Mouse (Mus musculus) heart, embryonic 12.5 days (tissue): Measurements from ENCODE around the gene Gmnn. TPM values are rescaled to one million over a fixed set of nuclear protein-coding genes. Genes with fewer than 3 reads are reported as not detected.
A peak's percentile ranks its signal among the peaks of the same experiment; 100 is the strongest.
"Not testable (repeated sequence)": the region's sequence is repeated elsewhere in the genome, so short reads cannot be mapped to it uniquely, and the experiment has no call there.

Source experiments
- ATAC-seq: fragments of 200-750 bp; cut with Nextera tagmentation; 2 replicates; pipeline ENCODE4 v1.8.0; 2017; ENCODE audit warnings: moderate TSS enrichment, moderate library complexity; ENCODE audit not compliant: insufficient number of reproducible peaks, low FRiP score
- H3K27ac ChIP-seq: fragments of 300-500 bp; sonication (generic); 2 replicates; pipeline ENCODE4 v1.5.1; 2016; ENCODE audit warnings: mild to moderate bottlenecking, moderate library complexity; ENCODE audit not compliant: poor library complexity, severe bottlenecking
- H3K27me3 ChIP-seq: fragments of 300-500 bp; sonication (generic); replicated peaks from 2 replicates; pipeline ENCODE4 v1.6.1; 2016; ENCODE audit warnings: mild to moderate bottlenecking, moderate library complexity
- H3K36me3 ChIP-seq: fragments of 300-500 bp; sonication (generic); 2 replicates; pipeline ENCODE4 v1.6.1; 2016; ENCODE audit warnings: mild to moderate bottlenecking, moderate library complexity
- H3K4me1 ChIP-seq: fragments of 300-500 bp; sonication (generic); replicated peaks from 2 replicates; pipeline ENCODE4 v1.6.1; 2016; ENCODE audit warnings: mild to moderate bottlenecking
- H3K4me2 ChIP-seq: fragments of 300-500 bp; sonication (generic); 2 replicates; pipeline ENCODE4 v1.6.1; 2016; ENCODE audit warnings: mild to moderate bottlenecking, moderate library complexity
- H3K4me3 ChIP-seq: fragments of 300-500 bp; sonication (generic); 2 replicates; pipeline ENCODE4 v1.5.1; 2016; ENCODE audit warnings: mild to moderate bottlenecking
- H3K9ac ChIP-seq: fragments of 300-500 bp; sonication (generic); 2 replicates; pipeline ENCODE4 v1.6.1; 2016; ENCODE audit warnings: mild to moderate bottlenecking, moderate library complexity
- H3K9me3 ChIP-seq: fragments of 300-500 bp; sonication (generic); replicated peaks from 2 replicates; pipeline ENCODE4 v1.6.1; 2016; ENCODE audit warnings: mild to moderate bottlenecking, moderate library complexity
- WGBS: fragments of 180-500 bp; shearing (Covaris S2); methylation state at CpG from one replicate; pipeline ENCODE4 v1.1.7; 2016; 5-methylcytosine and 5-hydroxymethylcytosine counted together
- polyA plus RNA-seq: library from polyadenylated mRNA; unstranded; fragments of >200 nt; fragmentation: Nextera tagmentation; extraction: Ambion mirVana; gene quantifications from 2 replicates; pipeline ENCODE4 v1.2.1, GENCODE M21; 2016

The Gmnn gene
- polyA plus RNA-seq, 1 experiment from 2014 or later, result 114 TPM

DNA sequence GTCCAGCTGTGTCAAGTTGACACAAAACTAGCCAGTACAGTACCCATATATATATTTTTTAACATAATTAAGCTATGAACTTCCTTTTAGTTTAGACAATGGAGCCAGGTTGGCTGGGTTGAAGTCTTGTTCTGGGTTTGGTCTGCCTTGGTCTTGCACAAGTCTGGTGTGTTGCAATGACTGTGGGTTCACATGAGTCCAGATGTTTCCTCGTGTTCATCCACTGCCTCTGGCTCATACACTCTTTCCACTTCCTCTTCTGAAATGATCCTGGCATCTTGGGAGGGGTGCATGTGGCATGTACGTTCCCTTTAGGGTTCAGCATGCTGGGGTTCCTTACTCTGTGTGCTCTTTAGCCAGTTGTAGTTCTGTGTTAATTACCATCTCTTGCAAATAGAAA lies 29.6 kb upstream of the Gmnn start:
- H3K27ac ChIP-seq, result no peak overlapping the region
- no peak overlapping the region for H3K9ac ChIP-seq
- H3K36me3 ChIP-seq, result no peaks in the 10 kb centered on the region
- 62% methylated on average over 2 of the region's 2 CpGs for WGBS
- no peaks in the 10 kb centered on the region for H3K9me3 ChIP-seq
- no peak overlapping the region for H3K4me2 ChIP-seq
- no peak for ATAC-seq
- H3K4me1 ChIP-seq, result no peaks in the 10 kb centered on the region
- no peaks in the 10 kb centered on the region for H3K27me3 ChIP-seq
- H3K4me3 ChIP-seq, result no peak overlapping the region

DNA sequence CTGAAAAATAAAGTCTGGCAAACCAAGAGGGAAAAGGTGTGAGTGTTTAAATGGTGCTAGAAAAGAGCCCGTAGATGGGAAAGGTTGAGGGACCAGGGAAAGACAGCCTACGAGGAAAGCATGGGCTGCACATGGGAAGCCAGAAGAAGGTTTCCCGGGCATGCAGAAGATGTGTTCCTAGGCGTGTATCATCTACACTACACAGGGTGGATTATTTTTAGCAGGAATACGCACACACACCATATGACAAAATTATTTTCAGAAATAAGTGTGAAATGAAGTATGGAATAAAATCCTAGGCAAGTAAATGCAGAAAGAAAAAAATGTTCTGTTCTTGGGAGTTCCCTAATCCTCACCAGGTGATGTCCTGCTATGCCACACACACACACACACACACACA lies 25.8 kb upstream of the Gmnn start:
- Histone ChIP-seq H3K9me3 (no peaks in the 10 kb centered on the region), H3K4me1 (peaks cover under 1% of the 10 kb centered on the region; the same call in 1 of the 2 replicates), H3K9ac (no peak overlapping the region), H3K27me3 (no peaks in the 10 kb centered on the region), H3K4me2 (no peak overlapping the region), H3K36me3 (no peaks in the 10 kb centered on the region), H3K4me3 (no peak overlapping the region), H3K27ac (no peak overlapping the region)
- 84% methylated on average over 5 of the region's 5 CpGs for WGBS
- no peak for ATAC-seq

DNA sequence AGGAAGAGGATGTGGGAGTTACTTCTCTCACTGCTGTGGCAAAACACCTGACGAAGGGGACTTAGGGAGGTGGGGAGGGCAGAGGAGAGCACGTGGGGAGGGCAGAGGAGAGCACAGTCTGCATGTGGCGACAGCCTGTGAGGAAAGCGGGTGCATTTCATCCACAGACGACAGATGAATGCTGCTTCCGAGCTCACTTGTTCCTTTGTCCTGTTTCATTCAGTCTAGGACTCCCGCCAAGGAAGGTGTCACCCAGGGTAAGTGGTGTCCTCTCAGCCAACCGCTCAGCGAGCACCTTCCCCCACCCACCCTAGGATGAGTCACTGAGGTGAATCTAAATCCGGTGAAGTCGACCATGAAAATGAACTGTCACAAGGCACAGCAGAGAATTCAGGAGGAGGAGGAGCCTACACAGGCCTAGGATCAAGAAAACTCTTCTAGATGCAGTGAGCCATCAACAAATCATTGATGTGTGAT lies 24.3 kb upstream of the Gmnn start:
- Histone ChIP-seq H3K4me3 (no peak overlapping the region), H3K27ac (no peak overlapping the region), H3K4me2 (no peak overlapping the region), H3K9ac (no peak overlapping the region), H3K27me3 (no peaks in the 10 kb centered on the region), H3K36me3 (no peaks in the 10 kb centered on the region), H3K9me3 (no peaks in the 10 kb centered on the region), H3K4me1 (peaks cover 7% of the 10 kb centered on the region; the same call in 1 of the 2 replicates)
- no peak for ATAC-seq
- 54% methylated on average over 11 of the region's 11 CpGs for WGBS

DNA sequence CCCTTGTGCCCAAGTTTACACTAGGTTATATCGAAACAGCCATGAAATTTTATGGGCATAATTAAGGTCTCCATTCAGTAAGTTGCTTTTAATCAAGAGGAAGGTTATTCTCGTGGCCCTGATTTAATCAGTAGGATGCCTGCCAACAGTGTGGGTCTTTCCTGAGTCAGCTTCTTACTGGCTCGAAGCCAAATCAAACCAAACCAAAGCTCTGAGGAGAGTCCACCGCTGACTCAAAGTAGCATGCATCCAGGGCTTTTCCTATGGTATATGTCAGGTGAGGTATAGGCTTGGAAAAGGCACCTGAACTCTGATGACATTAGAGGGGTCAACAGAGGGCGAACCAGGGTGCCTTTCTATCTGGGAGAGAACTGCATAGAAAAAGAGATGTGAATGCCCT lies 20.2 kb upstream of the Gmnn start:
- Histone ChIP-seq H3K27ac (no peak overlapping the region), H3K4me1 (peaks cover 7% of the 10 kb centered on the region; the same call in 1 of the 2 replicates), H3K4me2 (no peak overlapping the region), H3K27me3 (no peaks in the 10 kb centered on the region), H3K4me3 (no peak overlapping the region), H3K9me3 (no peaks in the 10 kb centered on the region), H3K36me3 (no peaks in the 10 kb centered on the region), H3K9ac (no peak overlapping the region)
- WGBS, result 58% methylated on average over 5 of the region's 5 CpGs
- ATAC-seq, result no peak

DNA sequence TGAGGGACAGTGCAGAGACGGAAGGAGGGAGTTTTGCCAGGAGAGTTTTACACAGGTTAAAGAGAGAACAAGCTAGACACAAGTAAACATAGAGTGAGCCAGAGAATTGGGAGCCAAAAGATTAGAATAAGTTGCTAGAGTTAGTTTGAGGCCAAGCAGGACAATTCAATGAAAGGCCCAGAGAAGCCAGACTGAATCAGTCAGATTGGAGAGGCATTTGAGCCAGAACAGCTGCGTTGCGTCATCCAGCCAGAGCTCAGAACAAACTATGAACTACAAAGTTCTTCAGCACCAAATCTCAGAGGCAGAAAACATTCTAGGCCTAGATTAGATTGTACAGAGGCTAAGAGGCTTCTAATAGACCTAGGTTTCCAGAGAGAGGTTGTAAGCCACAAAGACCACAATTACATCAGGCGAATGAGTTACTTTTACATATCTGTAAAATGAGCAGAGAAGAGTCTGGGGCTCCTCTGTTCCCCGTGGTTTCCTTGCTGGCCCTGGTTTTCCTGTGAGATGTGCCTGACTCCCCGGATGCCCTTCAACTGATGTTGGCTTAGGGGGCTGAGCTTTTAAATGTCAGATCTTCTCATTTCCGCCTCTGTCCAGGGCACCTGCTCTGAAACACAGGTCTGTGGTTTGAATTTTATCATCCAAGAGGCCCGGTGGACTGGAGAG lies 17.1 kb upstream of the Gmnn start:
- no peaks in the 10 kb centered on the region for H3K36me3 ChIP-seq
- ATAC-seq, result no peak
- H3K4me1 ChIP-seq, result peaks cover 7% of the 10 kb centered on the region; the same call in 1 of the 2 replicates
- H3K27me3 ChIP-seq, result no peaks in the 10 kb centered on the region
- no peak overlapping the region for H3K4me2 ChIP-seq
- 61% methylated on average over 8 of the region's 8 CpGs for WGBS
- H3K4me3 ChIP-seq, result no peak overlapping the region
- no peaks in the 10 kb centered on the region for H3K9me3 ChIP-seq
- no peak overlapping the region for H3K27ac ChIP-seq
- no peak overlapping the region for H3K9ac ChIP-seq

DNA sequence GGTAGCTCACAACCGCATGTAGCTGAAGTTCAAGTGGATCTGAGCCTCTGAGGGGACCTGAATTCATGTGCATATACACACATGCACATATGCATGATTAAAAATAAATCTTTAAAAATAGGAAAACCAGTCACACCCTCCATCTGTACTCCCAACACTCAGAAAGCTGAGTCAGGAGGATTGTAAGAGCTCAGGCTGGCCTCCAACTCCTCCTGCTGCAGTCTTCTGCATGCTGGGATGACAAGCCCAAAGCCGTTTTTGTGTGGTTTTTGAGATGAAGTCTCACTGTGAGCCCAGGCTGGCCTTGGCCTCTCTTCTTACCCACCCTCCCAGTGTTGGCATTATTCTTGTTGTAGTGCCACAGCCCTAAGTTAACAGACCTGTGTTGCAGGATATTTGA lies 16.3 kb upstream of the Gmnn start:
- Histone ChIP-seq H3K4me3 (no peak overlapping the region), H3K27me3 (no peaks in the 10 kb centered on the region), H3K9me3 (no peaks in the 10 kb centered on the region), H3K9ac (no peak overlapping the region), H3K36me3 (no peaks in the 10 kb centered on the region), H3K4me1 (peaks cover 7% of the 10 kb centered on the region; the same call in 1 of the 2 replicates), H3K4me2 (no peak overlapping the region), H3K27ac (no peak overlapping the region)
- 76% methylated on average over 2 of the region's 2 CpGs for WGBS
- no peak for ATAC-seq

DNA sequence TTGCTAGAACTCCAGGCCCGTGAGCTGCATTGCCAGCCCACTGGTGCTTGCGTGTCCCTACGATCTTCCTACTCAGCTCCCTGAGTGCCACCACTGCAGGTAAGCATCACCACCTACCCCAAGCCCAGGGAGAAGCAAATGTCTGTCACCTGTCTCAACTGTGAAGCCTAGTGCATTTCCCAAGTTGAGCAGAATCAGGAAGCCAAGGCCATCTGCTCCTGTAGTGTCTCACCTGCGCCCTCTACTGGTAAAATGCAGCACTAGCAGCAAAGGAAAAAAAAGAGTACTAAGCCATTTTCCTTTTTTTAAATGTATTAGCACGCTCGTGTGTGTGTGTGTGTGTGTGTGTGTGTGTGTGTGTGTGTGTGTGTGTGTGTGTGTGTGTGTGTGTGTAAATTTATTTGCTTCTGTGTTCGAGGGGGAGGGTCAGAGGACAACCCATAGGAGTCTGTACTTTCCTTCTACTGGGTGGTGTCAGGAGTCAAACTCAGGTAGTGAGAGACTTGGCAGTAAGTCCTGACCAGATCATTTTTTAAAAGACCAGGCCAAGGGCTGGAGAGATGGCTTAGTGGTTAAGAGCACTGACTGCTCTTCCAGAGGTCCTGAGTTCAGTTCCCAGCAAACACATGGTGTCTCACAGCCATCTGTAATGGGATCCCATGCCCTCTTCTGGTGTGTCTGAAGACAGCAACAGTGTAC lies 14.6 kb upstream of the Gmnn start:
- WGBS, result 49% methylated on average over 7 of the region's 7 CpGs
- Histone ChIP-seq H3K9me3 (no peaks in the 10 kb centered on the region), H3K27me3 (no peaks in the 10 kb centered on the region), H3K4me1 (no peaks in the 10 kb centered on the region), H3K9ac (no peak overlapping the region), H3K4me2 (no peak overlapping the region), H3K4me3 (no peak overlapping the region), H3K27ac (no peak overlapping the region), H3K36me3 (no peaks in the 10 kb centered on the region)
- no peak for ATAC-seq

DNA sequence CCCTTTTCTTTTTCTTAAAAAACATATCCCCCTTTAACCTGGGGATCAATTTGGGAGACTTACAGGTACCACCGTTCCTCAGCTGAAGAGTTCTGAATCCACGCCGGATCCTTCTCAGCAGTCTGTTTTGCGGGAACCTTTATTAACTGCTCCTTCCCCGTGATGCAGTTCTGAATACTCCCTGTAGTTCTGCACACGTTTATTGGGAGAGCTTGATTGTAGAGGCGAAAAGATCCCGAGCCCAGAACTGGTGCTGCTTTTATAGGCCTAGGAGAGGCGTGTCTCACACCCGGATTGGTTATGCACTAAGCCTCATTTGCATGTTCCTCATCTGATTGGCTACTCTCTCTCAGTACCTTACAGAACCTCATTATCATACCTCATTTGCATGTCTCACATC lies 9.8 kb upstream of the Gmnn start:
- WGBS, result 93% methylated on average over 10 of the region's 10 CpGs
- not testable (repeated sequence) for H3K36me3 ChIP-seq, H3K4me1 ChIP-seq

DNA sequence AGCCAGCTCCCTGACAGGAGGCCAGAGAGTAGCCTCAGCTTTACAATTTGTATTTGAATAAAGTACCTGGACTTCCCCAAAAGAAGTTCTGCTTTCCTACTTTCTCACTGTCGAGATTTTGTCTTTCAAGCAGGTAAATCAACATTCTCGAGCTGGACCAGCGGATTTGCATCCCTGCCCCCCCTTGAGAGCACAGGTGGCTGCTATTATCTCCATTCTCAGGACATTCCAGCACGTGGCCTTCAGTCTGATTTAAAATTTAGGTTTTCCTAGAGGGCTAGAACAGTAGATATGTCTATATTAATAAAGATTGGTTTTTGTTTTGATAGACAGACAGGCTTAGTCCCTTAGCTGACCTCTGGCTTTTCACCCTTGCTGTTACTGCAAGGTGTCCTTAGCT lies 6.1 kb upstream of the Gmnn start:
- WGBS, result 78% methylated on average over 4 of the region's 4 CpGs
- not testable (repeated sequence) for H3K27ac ChIP-seq, H3K9ac ChIP-seq, ATAC-seq, H3K4me2 ChIP-seq, H3K4me1 ChIP-seq, H3K36me3 ChIP-seq, H3K27me3 ChIP-seq, H3K4me3 ChIP-seq, H3K9me3 ChIP-seq

More for the DNA sequence above, 9.8 kb upstream of the Gmnn start:
- not testable (repeated sequence) for H3K9ac ChIP-seq, H3K27me3 ChIP-seq, ATAC-seq, H3K9me3 ChIP-seq, H3K4me2 ChIP-seq, H3K4me3 ChIP-seq, H3K27ac ChIP-seq

DNA sequence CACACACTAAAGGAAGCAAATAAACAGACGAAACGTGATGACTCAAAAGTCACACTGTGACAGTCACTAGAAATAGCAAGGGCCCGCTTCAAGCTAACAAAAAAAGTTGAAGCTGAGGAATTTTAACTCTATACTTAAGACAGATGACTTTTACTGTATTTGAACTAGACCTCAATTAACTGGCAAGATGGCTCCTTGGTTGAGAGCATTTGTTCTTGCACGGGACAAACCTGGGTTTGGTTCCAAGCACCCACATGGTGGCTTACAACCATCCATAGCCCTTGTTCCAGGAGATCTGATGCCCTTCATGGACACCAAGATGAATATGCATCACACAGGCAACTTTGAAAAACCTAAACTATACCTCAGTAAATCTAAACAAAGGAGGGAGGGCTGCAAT lies 531 bp upstream of the Gmnn start:
- peak overlapping the region; percentile 89 for H3K9ac ChIP-seq
- WGBS, result 34% methylated on average over 4 of the region's 4 CpGs
- H3K9me3 ChIP-seq, result no peaks in the 10 kb centered on the region
- no peaks in the 10 kb centered on the region for H3K27me3 ChIP-seq
- H3K36me3 ChIP-seq, result peaks cover 22% of the 10 kb centered on the region
- ATAC-seq, result no peak
- peaks cover 17% of the 10 kb centered on the region for H3K4me1 ChIP-seq
- peak overlapping the region; percentile 72 for H3K4me2 ChIP-seq
- H3K4me3 ChIP-seq, result peak overlapping the region; percentile 94
- H3K27ac ChIP-seq, result peak overlapping the region; percentile 97; the same call in 1 of the 2 replicates

DNA sequence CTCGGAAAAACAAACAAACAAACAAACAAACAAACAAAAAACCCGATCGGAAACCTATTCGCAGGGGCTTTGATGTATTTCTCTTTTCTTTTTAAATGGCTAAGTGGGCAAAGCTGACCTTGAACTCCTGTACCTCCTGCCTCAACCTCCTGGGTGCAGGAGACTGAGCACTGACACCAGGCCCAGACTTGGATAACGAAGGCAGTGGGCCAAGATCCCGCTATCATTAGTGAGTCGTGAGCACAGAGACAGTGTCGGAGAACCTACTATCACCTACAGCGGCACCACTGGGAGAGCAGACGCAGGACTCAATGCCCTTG lies 680 bp downstream of the Gmnn start:
- Histone ChIP-seq H3K4me2 (peak overlapping the region; percentile 72), H3K36me3 (peaks cover 33% of the 10 kb centered on the region), H3K9ac (peak overlapping the region; percentile 89), H3K4me1 (peaks cover 17% of the 10 kb centered on the region), H3K27ac (peak overlapping the region; percentile 97), H3K27me3 (no peaks in the 10 kb centered on the region), H3K9me3 (no peaks in the 10 kb centered on the region), H3K4me3 (peak overlapping the region; percentile 94)
- WGBS, result 5% methylated on average over 10 of the region's 10 CpGs
- ATAC-seq, result no peak
